Mouse (Mus musculus) testis, postnatal 14 days (tissue): Measurements from ENCODE around the gene Olfr99.
"Not testable (repeated sequence)": the region's sequence is repeated elsewhere in the genome, so short reads cannot be mapped to it uniquely, and the experiment has no call there.

Experiments
- DNase-seq: peaks from one replicate; pipeline ENCODE4 v3.0.0; 2021; ENCODE audit warnings: low spot score

The Olfr99 gene

GRCm38 (mm10) chr17:37283360-37283759 is at the start of gene Olfr99:
Gene Olfr99 (minus strand): TSS chr17:37283460.
- no peak for DNase-seq

- no peak for DNase-seq
Observed at GRCm38 (mm10) chr17:37316954-37317353, 33.7 kb upstream of the Olfr99 start, which contains the start of gene Olfr102. Gene Olfr102 (minus strand): TSS chr17:37317054.

GRCm38 (mm10) chr17:37310146-37310699 is 27.0 kb upstream of the Olfr99 start:
- DNase-seq, result no peak

DNA sequence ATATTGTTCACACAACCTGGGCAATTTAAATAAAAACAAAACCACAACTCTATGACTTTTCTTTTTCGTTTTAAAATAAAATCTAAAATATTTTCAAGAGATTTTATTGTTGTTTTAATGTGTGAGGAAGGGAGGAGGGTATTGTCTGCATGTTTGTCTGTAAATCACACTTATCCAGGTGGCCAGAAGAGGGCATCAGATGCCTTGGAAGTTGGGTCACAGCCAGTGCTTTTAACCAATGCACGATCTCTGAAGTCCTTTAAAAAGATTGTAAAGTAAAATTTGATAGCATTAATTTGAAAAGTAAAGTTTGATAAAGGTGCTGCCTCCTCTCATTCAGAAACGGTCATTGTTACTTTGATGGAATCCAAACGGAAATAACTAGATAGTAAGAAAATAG is 25.2 kb upstream of the Olfr99 start:
- DNase-seq, result no peak

GRCm38 (mm10) chr17:37304213-37304612 is 21.0 kb upstream of the Olfr99 start, which contains the start of gene Olfr101:
Gene Olfr101 (minus strand): TSS chr17:37304313.
- DNase-seq, result no peak

DNA sequence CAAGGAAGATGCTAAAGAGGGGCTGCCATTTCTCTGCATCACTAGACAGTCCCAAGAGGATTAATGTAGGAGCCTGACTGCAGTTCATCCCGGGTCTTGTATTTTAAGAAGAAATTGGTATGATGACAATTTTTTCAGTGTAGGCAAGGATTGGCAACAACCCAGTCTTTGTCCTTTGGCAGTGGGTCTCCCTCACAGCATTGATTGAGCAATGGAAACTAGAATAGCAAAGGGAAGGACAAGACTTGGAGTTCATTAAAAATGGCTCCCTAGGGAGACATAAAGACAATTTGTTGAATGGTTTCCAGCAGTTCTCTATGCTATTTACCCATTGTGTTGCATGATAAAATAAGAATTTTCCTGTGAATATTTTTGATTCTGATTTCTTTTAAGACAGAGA is 2.9 kb downstream of the Olfr99 start:
- no peak for DNase-seq

DNA sequence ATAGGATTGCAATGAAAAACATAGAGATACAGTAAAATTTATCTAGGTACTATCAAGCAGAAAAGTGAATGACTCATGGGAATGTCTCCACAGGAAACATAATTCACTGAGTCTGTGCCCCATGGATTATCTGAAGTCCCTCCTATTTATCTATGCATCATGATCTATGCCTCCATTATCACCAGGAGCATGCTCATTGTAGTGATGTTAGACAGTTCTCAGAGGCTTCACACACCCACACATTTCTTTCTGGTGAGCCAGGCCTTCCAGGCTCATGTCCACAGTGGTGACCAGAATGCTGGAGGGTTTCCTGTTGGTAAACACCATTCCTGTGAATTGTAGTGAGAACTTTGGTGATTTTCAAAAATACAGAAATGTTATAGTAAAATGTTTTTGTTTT is 6.7 kb downstream of the Olfr99 start:
- DNase-seq, result no peak

GRCm38 (mm10) chr17:37275626-37276248 is 7.5 kb downstream of the Olfr99 start:
- no peak for DNase-seq

DNA sequence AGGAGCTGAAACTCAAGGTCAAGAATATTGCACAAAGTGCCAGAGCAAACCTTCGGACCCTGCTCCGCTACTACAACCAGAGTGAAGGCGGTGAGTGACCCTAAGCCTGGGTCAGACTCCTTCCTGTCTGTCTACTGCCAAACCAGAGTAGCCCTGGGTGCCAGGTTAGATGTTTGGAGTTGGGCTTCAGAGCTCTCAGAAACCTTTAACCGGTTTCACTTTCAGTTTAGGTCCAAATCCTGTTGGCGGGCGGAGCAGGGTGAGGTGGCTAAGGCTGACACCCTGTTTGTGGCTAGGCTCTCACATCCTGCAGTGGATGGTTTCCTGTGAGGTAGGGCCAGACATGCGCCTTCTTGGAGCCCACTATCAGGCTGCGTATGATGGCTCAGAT is 12.6 kb downstream of the Olfr99 start:
- peak; percentile 7 for DNase-seq

GRCm38 (mm10) chr17:37270058-37270701 is 13.1 kb downstream of the Olfr99 start, which contains the start of gene H2-M3:
Gene H2-M3 (plus strand): TSS chr17:37270220.
- peak; percentile 79 for DNase-seq

DNA sequence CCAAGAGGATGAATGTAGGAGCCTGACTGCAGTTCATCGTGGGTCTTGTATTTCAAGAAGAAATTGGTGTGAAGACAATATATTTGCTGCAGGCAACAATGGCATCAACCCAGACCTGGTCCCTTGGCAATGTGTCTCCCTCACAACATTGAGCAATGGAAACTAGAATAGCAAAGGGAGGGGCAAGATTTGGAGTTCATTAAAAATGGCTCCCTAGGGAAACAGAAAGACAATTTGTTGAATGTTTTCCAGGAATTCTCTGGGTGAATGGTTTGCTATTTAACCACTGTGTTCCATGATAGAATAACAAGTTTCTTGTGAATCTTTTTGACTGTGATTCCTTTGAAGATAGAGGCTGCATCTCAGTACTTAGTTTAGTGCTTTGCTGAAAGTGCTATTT is 19.6 kb downstream of the Olfr99 start, which contains the start of gene Olfr98:
Gene Olfr98 (minus strand): TSS at position 124 of the 400 bp plus-strand sequence.
- no peak for DNase-seq

DNA sequence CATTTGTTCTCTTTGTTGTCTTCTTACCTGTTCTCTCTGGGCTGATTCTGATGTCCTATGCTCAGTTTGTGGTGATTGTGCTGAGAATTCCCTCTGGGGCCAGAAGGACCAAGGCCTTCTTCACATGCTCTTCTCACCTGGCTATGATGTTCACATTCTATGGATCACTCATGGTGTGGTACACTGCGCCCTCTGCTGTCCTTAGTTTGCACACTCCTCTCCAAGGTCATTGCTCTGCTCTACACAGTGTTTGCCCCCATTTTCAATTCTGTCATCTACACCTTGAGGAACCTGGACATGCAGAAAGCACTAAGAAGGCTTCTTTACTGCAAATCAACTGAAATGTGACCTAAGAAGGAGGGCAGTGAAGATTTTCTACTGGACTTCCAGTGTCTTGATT is 32.7 kb downstream of the Olfr99 start:
- no peak for DNase-seq

GRCm38 (mm10) chr17:37249460-37249859 is 33.8 kb downstream of the Olfr99 start:
- DNase-seq, result no peak

DNA sequence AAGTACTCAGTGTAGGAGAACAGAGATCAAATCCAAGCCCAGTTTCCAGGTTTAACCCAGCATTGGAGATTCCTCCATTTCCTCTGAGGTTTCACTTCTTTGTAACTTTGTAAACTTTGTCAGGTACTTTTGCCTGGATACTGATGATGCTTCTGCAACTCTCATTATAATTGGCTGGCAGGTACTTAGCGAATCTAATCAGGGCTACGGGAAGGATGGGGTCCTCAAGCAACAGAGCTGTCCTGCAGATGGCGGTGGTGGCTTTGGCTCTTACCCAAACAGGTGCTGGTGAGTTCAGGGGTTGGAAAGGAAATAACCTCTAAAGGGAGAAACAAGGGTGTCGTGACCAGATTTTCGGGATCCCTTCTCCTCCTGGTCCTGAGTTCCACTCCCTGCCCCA is 36.5 kb downstream of the Olfr99 start:
- DNase-seq, result peak; percentile 12

- DNase-seq, result no peak
Observed at GRCm38 (mm10) chr17:37242198-37242597, 41.1 kb downstream of the Olfr99 start.

DNA sequence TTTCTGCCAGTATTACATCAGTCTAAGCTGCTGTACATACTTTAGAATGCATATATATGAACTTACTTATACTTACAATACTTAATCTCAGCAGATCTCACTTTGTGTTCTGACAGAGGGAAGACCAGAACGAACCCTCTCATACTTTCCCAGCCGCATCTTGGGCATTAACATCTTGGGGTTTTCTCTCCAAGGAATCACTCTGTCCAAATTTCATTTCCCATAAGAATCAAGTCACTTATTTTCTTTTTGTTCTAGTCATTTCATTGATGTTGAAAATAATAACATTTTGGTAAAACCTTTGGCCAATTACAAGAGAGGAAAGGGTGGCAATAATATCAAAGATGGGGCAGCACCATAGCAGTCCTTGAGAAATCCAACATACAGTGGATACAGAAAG is 46.0 kb downstream of the Olfr99 start, which contains the start of gene Olfr97:
Gene Olfr97 (minus strand): TSS at position 101 of the 400 bp plus-strand sequence.
- DNase-seq, result not testable (repeated sequence)
